ENCODE assay signal across 13 mouse cellular contexts in the genomic region with DNA sequence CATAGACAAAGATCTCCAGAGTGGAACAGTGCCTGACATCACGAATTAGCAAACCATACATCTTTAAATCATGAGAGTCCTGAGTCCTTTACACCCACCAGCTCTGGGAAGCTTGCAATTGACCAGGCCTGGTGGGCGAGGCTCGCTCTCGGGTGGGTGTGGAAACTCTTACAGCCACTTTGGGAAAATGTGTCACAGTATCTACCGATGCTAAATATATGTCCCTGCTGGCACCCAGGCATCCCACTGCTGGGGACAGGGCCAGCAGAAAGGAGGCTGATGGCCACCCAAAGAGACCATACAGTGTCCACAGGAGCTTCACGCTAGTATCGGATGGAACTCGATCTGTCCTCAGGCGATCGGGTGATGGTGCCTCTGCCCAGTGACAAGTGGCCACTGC. TPM values are rescaled to one million over a fixed set of nuclear protein-coding genes. Genes with fewer than 3 reads are reported as not detected.
"Had no signal": no experiment of that assay in that cellular context is flagged by ENCODE, and none has a peak within 500 bp of the region (broad histone marks: within the 10 kb centered on the region; RNA-seq: fewer than 3 reads in every experiment).

No protein-coding gene starts in this region.

- H3K27ac ChIP-seq: limb, embryonic 10.5 days; liver, embryonic 15.5 days; midbrain, embryonic 13.5 days; neural tube, embryonic 15.5 days; stomach, postnatal 0 days had no signal

- H3K4me3 ChIP-seq: limb, embryonic 10.5 days; liver, embryonic 15.5 days; midbrain, embryonic 13.5 days; neural tube, embryonic 15.5 days had no signal

- DNase-seq: kidney, adult 18-20 months; kidney, postnatal 10 days; kidney, postnatal 4 days; lung, adult 2 months; lung, postnatal 36 days; thymus, adult 18-20 months; thymus, postnatal 14 days had no signal

RNA-seq across cellular contexts. Expression of gene Npcd, which starts 35.4 kb away (rescaled TPM):
- total RNA-seq: megakaryocyte progenitor cell, adult 5-6 weeks had no signal
